Mouse (Mus musculus) lung, adult 18-20 months (tissue): ENCODE data around the gene Atg4d.
A peak's percentile ranks its signal among the peaks of the same experiment; 100 is the strongest.
"Not testable (repeated sequence)": the region's sequence is repeated elsewhere in the genome, so short reads cannot be mapped to it uniquely, and the experiment has no call there.

Source experiments
- DNase-seq, 2 experiments: peaks; one replicate each; pipeline ENCODE4 v3.0.0; 2022; ENCODE audit warnings: mixed read lengths in 2 of 2

The Atg4d gene

GRCm38 (mm10) chr9:21275013-21275710, 10.1 kb downstream of the Atg4d start:
- DNase-seq: no peak

GRCm38 (mm10) chr9:21275727-21276126, 10.6 kb downstream of the Atg4d start:
- DNase-seq: no peak

GRCm38 (mm10) chr9:21276307-21276706, 11.2 kb downstream of the Atg4d start:
- no peak for DNase-seq

- no peak for DNase-seq
These were observed 12.7 kb downstream of the Atg4d start for GRCm38 (mm10) chr9:21277776-21278175.

- DNase-seq: no peak
These were observed 18.5 kb downstream of the Atg4d start for GRCm38 (mm10) chr9:21283591-21283990.

GRCm38 (mm10) chr9:21283994-21284393, 18.9 kb downstream of the Atg4d start:
- no peak for DNase-seq

- DNase-seq: no peak
These were observed 21.7 kb downstream of the Atg4d start for GRCm38 (mm10) chr9:21286753-21287152.

- DNase-seq: peak; percentile 99
These were observed 22.7 kb downstream of the Atg4d start, which contains the start of gene Kri1 for GRCm38 (mm10) chr9:21287571-21288402. Kri1 (minus strand) TSS chr9:21287969.

- DNase-seq: peak; percentile 33 to 34
These were observed 23.6 kb downstream of the Atg4d start for GRCm38 (mm10) chr9:21288404-21289336.

GRCm38 (mm10) chr9:21289337-21289671, 24.2 kb downstream of the Atg4d start:
- DNase-seq: no peak

- no peak for DNase-seq
These were observed 25.5 kb downstream of the Atg4d start for GRCm38 (mm10) chr9:21290589-21290988.

GRCm38 (mm10) chr9:21291022-21291787, 26.1 kb downstream of the Atg4d start, which contains the start of gene Cdkn2d:
Cdkn2d (minus strand) TSS chr9:21291407.
- peak; percentile 100 for DNase-seq

GRCm38 (mm10) chr9:21291868-21292267, 26.8 kb downstream of the Atg4d start:
- DNase-seq: not testable (repeated sequence)

- no peak for DNase-seq
These were observed 27.2 kb downstream of the Atg4d start for GRCm38 (mm10) chr9:21292271-21292670.

- DNase-seq: no peak
These were observed 33.9 kb downstream of the Atg4d start for GRCm38 (mm10) chr9:21299014-21299413.

- DNase-seq: no peak
These were observed 40.0 kb downstream of the Atg4d start for GRCm38 (mm10) chr9:21305065-21305464.

- peak in 1 of 2 experiments; percentile 37 for DNase-seq
These were observed 44.2 kb downstream of the Atg4d start for GRCm38 (mm10) chr9:21309150-21309741.

GRCm38 (mm10) chr9:21311695-21312094, 46.6 kb downstream of the Atg4d start:
- DNase-seq: no peak

GRCm38 (mm10) chr9:21312134-21312533, 47.0 kb downstream of the Atg4d start, which contains the start of gene Ap1m2:
Ap1m2 (minus strand) TSS chr9:21312337.
- DNase-seq: peak; percentile 74 to 82

GRCm38 (mm10) chr9:21313394-21313793, 48.3 kb downstream of the Atg4d start:
- DNase-seq: peak; percentile 85 to 89

GRCm38 (mm10) chr9:21314367-21315140, 49.5 kb downstream of the Atg4d start:
- no peak for DNase-seq
